23 mouse cellular contexts compared by ENCODE assay signal in genomic region chr13:18338022-18338421, GRCm38 (mm10). TPM values are rescaled to one million over a fixed set of nuclear protein-coding genes. Genes with fewer than 3 reads are reported as not detected.
DNase-seq lines count a peak whose midpoint lies in the region; ATAC-seq and TF ChIP-seq lines count a peak whose summit lies in the region.
"Had no signal": no experiment of that assay in that cellular context is flagged by ENCODE, and none has a peak within 500 bp of the region (broad histone marks: within the 10 kb centered on the region; RNA-seq: fewer than 3 reads in every experiment).

No protein-coding gene starts in this region.

- H3K4me3 ChIP-seq in forebrain, postnatal 0 days (ENCODE audit: low read depth, low read length) = no peak overlapping the region
- no peak overlapping the region for H3K4me3 ChIP-seq in forebrain, embryonic 10.5 days
- H3K4me3 ChIP-seq: embryonic facial prominence, embryonic 13.5 days; hindbrain, embryonic 10.5 days; liver, embryonic 12.5 days; lung, embryonic 15.5 days; midbrain, embryonic 12.5 days; myocyte; neural tube, embryonic 15.5 days had no signal

- no peaks in the 10 kb centered on the region for H3K27me3 ChIP-seq in forebrain, postnatal 0 days (ENCODE audit: insufficient read depth, low read length)
- no peaks in the 10 kb centered on the region for H3K27me3 ChIP-seq in forebrain, embryonic 10.5 days (ENCODE audit: poor library complexity, severe bottlenecking)
- H3K27me3 ChIP-seq: liver, embryonic 12.5 days; lung, embryonic 15.5 days; midbrain, embryonic 12.5 days; neural tube, embryonic 15.5 days had no signal

- peak; percentile 86 for ATAC-seq in forebrain, postnatal 0 days
- ATAC-seq: liver, embryonic 12.5 days had no signal

- no peak for TF ChIP-seq CTCF in forebrain, postnatal 0 days (IDR thresholded peaks at IDR 0.05; ENCODE audit: low read depth)

- H3K27ac ChIP-seq in forebrain, postnatal 0 days (ENCODE audit: low read depth, low read length) = no peak overlapping the region
- H3K27ac ChIP-seq in forebrain, embryonic 10.5 days = no peak overlapping the region
- H3K27ac ChIP-seq: embryonic facial prominence, embryonic 13.5 days; hindbrain, embryonic 10.5 days; liver, embryonic 12.5 days; lung, embryonic 15.5 days; macrophage; midbrain, embryonic 12.5 days; neural tube, embryonic 15.5 days had no signal

- intact Hi-C loops in left cerebral cortex, postnatal 14 days (cut with DNase I) = loop anchor here (10.0 kb wide), 1 partner anchor 213 kb away; no protein-coding TSS in a partner anchor

- peaks cover 12% of the 10 kb centered on the region; the same call in 1 of the 2 replicates for H3K4me1 ChIP-seq in forebrain, postnatal 0 days (ENCODE audit: insufficient read depth)
- H3K4me1 ChIP-seq in forebrain, embryonic 10.5 days = peaks cover 10% of the 10 kb centered on the region
- H3K4me1 ChIP-seq: embryonic facial prominence, embryonic 13.5 days; hindbrain, embryonic 10.5 days; liver, embryonic 12.5 days; lung, embryonic 15.5 days had no signal

- no peak overlapping the region for H3K4me2 ChIP-seq in forebrain, postnatal 0 days (ENCODE audit: low read depth)
- H3K4me2 ChIP-seq: embryonic facial prominence, embryonic 13.5 days; liver, embryonic 12.5 days; lung, embryonic 15.5 days; midbrain, embryonic 12.5 days; neural tube, embryonic 15.5 days had no signal

- H3K36me3 ChIP-seq in forebrain, postnatal 0 days (ENCODE audit: insufficient read depth) = no peaks in the 10 kb centered on the region
- H3K36me3 ChIP-seq in forebrain, embryonic 10.5 days (replicated peaks) = no peaks in the 10 kb centered on the region
- H3K36me3 ChIP-seq: embryonic facial prominence, embryonic 13.5 days; hindbrain, embryonic 10.5 days; liver, embryonic 12.5 days; lung, embryonic 15.5 days; midbrain, embryonic 12.5 days; neural tube, embryonic 15.5 days had no signal

- DNase-seq in forebrain, postnatal 0 days = peak; percentile 67
- DNase-seq in forebrain, embryonic 10.5 days (ENCODE audit: extremely low spot score, low spot score) = no peak
- DNase-seq in testis, postnatal 14 days (ENCODE audit: low spot score) = peak; percentile 24
- no peak for DNase-seq in testis, postnatal 10 days (ENCODE audit: low spot score)
- peak; percentile 34 to 62 for DNase-seq in left cerebral cortex, postnatal 14 days (ENCODE audit: low spot score in 2 of 2)
- DNase-seq in kidney, postnatal 14 days = no peak
- DNase-seq in ovary, postnatal 36 days (ENCODE audit: low spot score) = no peak
- DNase-seq in adrenal gland, postnatal 4 days (ENCODE audit: low spot score in 2 of 2) = no peak
- DNase-seq: adrenal gland, adult 8-10 months; cerebellum, adult 9-10 months; heart, adult 11 months; thymus, adult 18-20 months had no signal

- no peaks in the 10 kb centered on the region for H3K9me3 ChIP-seq in forebrain, postnatal 0 days (ENCODE audit: low read length)
- no peaks in the 10 kb centered on the region for H3K9me3 ChIP-seq in forebrain, embryonic 10.5 days
- H3K9me3 ChIP-seq: embryonic facial prominence, embryonic 13.5 days; hindbrain, embryonic 10.5 days; liver, embryonic 12.5 days; lung, embryonic 15.5 days; midbrain, embryonic 12.5 days; neural tube, embryonic 15.5 days had no signal

- 47% methylated on average over 2 of the region's 2 CpGs for WGBS in forebrain, postnatal 0 days
- 77% methylated on average over 2 of the region's 2 CpGs for WGBS in forebrain, embryonic 10.5 days

- H3K9ac ChIP-seq in forebrain, postnatal 0 days = no peak overlapping the region
- H3K9ac ChIP-seq: embryonic facial prominence, embryonic 13.5 days; liver, embryonic 12.5 days; lung, embryonic 15.5 days; midbrain, embryonic 12.5 days; neural tube, embryonic 15.5 days had no signal

RNA-seq across cellular contexts. Expression of gene Pou6f2, which starts 59.5 kb away (rescaled TPM):
- 0.92 and 2.4 TPM in 2 replicates for total RNA-seq in forebrain, postnatal 0 days (2014; rRNA removed)
- polyA plus RNA-seq in forebrain, postnatal 0 days (2015; fragmentation: Nextera tagmentation; extraction: Ambion mirVana) = 5.1 and 9.7 TPM in 2 replicates
- 0.32 and 0.42 TPM in 2 replicates for polyA plus RNA-seq in forebrain, embryonic 10.5 days (2016; fragmentation: Nextera tagmentation; extraction: Ambion mirVana)
- 1 to 10 TPM; 3.1 to 4.0 TPM for total RNA-seq in left cerebral cortex, postnatal 14 days (2021)
- not detected for total RNA-seq in adrenal gland, postnatal 4 days (2021)
- total RNA-seq: adrenal gland, adult 8-10 months; gastrocnemius, adult 8-10 months had no signal
- polyA plus RNA-seq: kidney, embryonic 14.5 days; large intestine, adult 2 months; liver, embryonic 12.5 days; macrophage; myocyte had no signal

Comparison
In these comparisons a context has a peak if more than half of its experiments do, and no peak if none do; other contexts are left out.
1. DNase-seq: peak in forebrain, postnatal 0 days (single experiment), testis, postnatal 14 days (single experiment) and left cerebral cortex, postnatal 14 days (2 of 2); none in forebrain, embryonic 10.5 days (single experiment), testis, postnatal 10 days (single experiment), kidney, postnatal 14 days (single experiment), ovary, postnatal 36 days (single experiment) and adrenal gland, postnatal 4 days (0 of 2).